Mouse (Mus musculus): ENCODE results near the gene Pik3r4.

DNA sequence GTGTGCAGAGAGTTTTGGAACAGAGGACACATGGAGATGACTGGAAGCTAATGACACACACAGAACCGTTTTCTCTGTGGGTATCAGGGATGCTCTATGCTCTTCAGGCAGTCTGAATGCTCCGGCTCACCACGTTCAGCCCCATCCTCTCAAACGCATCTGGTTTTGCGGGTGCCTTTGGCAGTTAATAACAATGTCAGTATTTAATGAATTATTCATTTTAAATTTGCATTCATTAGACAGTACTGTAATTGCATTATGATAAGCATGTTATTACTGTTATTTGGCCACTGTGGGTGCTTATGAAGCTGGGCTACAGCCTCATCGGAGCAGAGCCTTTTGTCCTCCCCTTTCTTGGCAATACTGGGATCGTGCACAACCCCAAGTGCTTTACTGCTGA lies 38.6 kb downstream of the Pik3r4 start:
- no peak for TF ChIP-seq CTCF (IDR thresholded peaks at IDR 0.05; ENCODE audit: control insufficient read depth, insufficient read depth, insufficient read length)
- TF ChIP-seq USF1 (IDR thresholded peaks at IDR 0.05; ENCODE audit: low read depth): no peak
- TF ChIP-seq MAX (IDR thresholded peaks at IDR 0.05): no peak
- TF ChIP-seq CEBPB (IDR thresholded peaks at IDR 0.05; ENCODE audit: low read depth): no peak
- TF ChIP-seq FOSL1 (IDR thresholded peaks at IDR 0.05; ENCODE audit: insufficient read depth, low read length, poor library complexity, severe bottlenecking): no peak
- TF ChIP-seq MYOG (IDR thresholded peaks at IDR 0.05; ENCODE audit: control insufficient read depth, extremely low read depth, insufficient read length): no peak

Data from C2C12 (cell line).